Mouse (Mus musculus): Measurements from ENCODE around the gene Gramd1a.

Gene Gramd1a

GRCm38 (mm10) chr7:31119556-31119955 is 36.1 kb downstream of the Gramd1a start:
- DNase-seq = no peak

- no peak for DNase-seq
Observed at GRCm38 (mm10) chr7:31118486-31118885, 37.2 kb downstream of the Gramd1a start.

GRCm38 (mm10) chr7:31117465-31117864 is 38.2 kb downstream of the Gramd1a start:
- no peak for DNase-seq

- DNase-seq = no peak
Observed at GRCm38 (mm10) chr7:31116721-31117145, 39.0 kb downstream of the Gramd1a start.

GRCm38 (mm10) chr7:31115587-31116043 is 40.1 kb downstream of the Gramd1a start:
- DNase-seq = no peak

- DNase-seq = no peak
Observed at GRCm38 (mm10) chr7:31115182-31115581, 40.5 kb downstream of the Gramd1a start, which contains the start of gene Hpn. Gene Hpn (minus strand): TSS chr7:31115290.

- no peak for DNase-seq
Observed at GRCm38 (mm10) chr7:31114646-31115045, 41.0 kb downstream of the Gramd1a start.

GRCm38 (mm10) chr7:31113800-31114199 is 41.9 kb downstream of the Gramd1a start:
- no peak for DNase-seq

- no peak for DNase-seq
Observed at GRCm38 (mm10) chr7:31112036-31112435, 43.7 kb downstream of the Gramd1a start.

- DNase-seq = peak in 1 of 2 experiments; percentile 20
Observed at GRCm38 (mm10) chr7:31110861-31111385, 44.8 kb downstream of the Gramd1a start.

- no peak for DNase-seq
Observed at GRCm38 (mm10) chr7:31109796-31110195, 45.9 kb downstream of the Gramd1a start.

- DNase-seq = no peak
Observed at GRCm38 (mm10) chr7:31109091-31109490, 46.6 kb downstream of the Gramd1a start.

GRCm38 (mm10) chr7:31107781-31108180 is 47.9 kb downstream of the Gramd1a start:
- DNase-seq = no peak

- peak; percentile 25 to 26 for DNase-seq
Observed at GRCm38 (mm10) chr7:31106166-31106565, 49.5 kb downstream of the Gramd1a start.

GRCm38 (mm10) chr7:31105061-31105768 is 50.5 kb downstream of the Gramd1a start:
- peak; percentile 26 to 38 for DNase-seq

- no peak for DNase-seq
Observed at GRCm38 (mm10) chr7:31100786-31101185, 54.9 kb downstream of the Gramd1a start.

GRCm38 (mm10) chr7:31099612-31099982 is 56.1 kb downstream of the Gramd1a start:
- DNase-seq = peak; percentile 20 to 32

- peak; percentile 58 to 64 for DNase-seq
Observed at GRCm38 (mm10) chr7:31098697-31099611, 56.7 kb downstream of the Gramd1a start.

GRCm38 (mm10) chr7:31097583-31098248 is 58.0 kb downstream of the Gramd1a start:
- DNase-seq = peak; percentile 89 to 91

- no peak for DNase-seq
Observed at GRCm38 (mm10) chr7:31096892-31097564, 58.7 kb downstream of the Gramd1a start.

GRCm38 (mm10) chr7:31094774-31095501 is 60.8 kb downstream of the Gramd1a start:
- DNase-seq = peak; percentile 23 to 34

All from B cell, adult 2 months (primary cell).